Mouse (Mus musculus) intestine, postnatal 0 days (tissue): Measurements from ENCODE around the gene Olfr742. TPM values are rescaled to one million over a fixed set of nuclear protein-coding genes. Genes with fewer than 3 reads are reported as not detected.

Experiments used
- ATAC-seq: fragments of 200-750 bp; cut with Nextera tagmentation; 2 replicates; pipeline ENCODE4 v1.8.0; 2017; ENCODE audit warnings: mild to moderate bottlenecking, moderate TSS enrichment, moderate library complexity
- H3K27ac ChIP-seq: fragments of 300-500 bp; sonication (generic); 2 replicates; pipeline ENCODE4 v1.5.1; 2014; ENCODE audit warnings: mild to moderate bottlenecking, low read depth, low read length, moderate library complexity
- H3K27me3 ChIP-seq: fragments of 300-500 bp; sonication (generic); replicated peaks from 2 replicates; pipeline ENCODE4 v1.6.1; 2014; ENCODE audit warnings: low read length, mixed read lengths; ENCODE audit not compliant: control insufficient read depth, insufficient read depth
- H3K36me3 ChIP-seq: fragments of 300-500 bp; sonication (generic); 2 replicates; pipeline ENCODE4 v1.6.1; 2014; ENCODE audit warnings: mild to moderate bottlenecking, moderate library complexity; ENCODE audit not compliant: control insufficient read depth, insufficient read depth
- H3K4me1 ChIP-seq: fragments of 300-500 bp; sonication (generic); replicated peaks from 2 replicates; pipeline ENCODE4 v1.6.1; 2014; ENCODE audit warnings: antibody characterized with exemption, low read length, mixed read lengths; ENCODE audit not compliant: control insufficient read depth, insufficient read depth
- H3K4me2 ChIP-seq: fragments of 300-500 bp; sonication (generic); replicated peaks from 2 replicates; pipeline ENCODE4 v1.6.1; 2014; ENCODE audit warnings: low read depth, mild to moderate bottlenecking, moderate library complexity
- H3K4me3 ChIP-seq: fragments of 300-500 bp; sonication (generic); 2 replicates; pipeline ENCODE4 v1.5.1; 2014; ENCODE audit warnings: low read depth, low read length
- H3K9ac ChIP-seq: fragments of 300-500 bp; sonication (generic); 2 replicates; pipeline ENCODE4 v1.6.1; 2014; ENCODE audit warnings: mild to moderate bottlenecking, low read depth, low read length
- H3K9me3 ChIP-seq: fragments of 300-500 bp; sonication (generic); 2 replicates; pipeline ENCODE4 v1.6.1; 2016; ENCODE audit warnings: mixed run types; ENCODE audit not compliant: control insufficient read depth
- CTCF ChIP-seq: sonication (generic); IDR thresholded peaks from 2 replicates; pipeline ENCODE4 v1.5.1; 2016; ENCODE audit warnings: low read depth, mild to moderate bottlenecking, control low read depth, antibody characterized with exemption, moderate library complexity
- WGBS: fragments of 180-500 bp; shearing (Covaris S2); extraction: QIAGEN DNeasy Blood & Tissue Kit; methylation state at CpG from one replicate; pipeline ENCODE4 v1.1.7; 2014; 5-methylcytosine and 5-hydroxymethylcytosine counted together
- polyA plus RNA-seq: library from polyadenylated mRNA; unstranded; fragments of >200 nt; fragmentation: Nextera tagmentation; extraction: Ambion mirVana; gene quantifications from 2 replicates; pipeline ENCODE4 v1.2.1, GENCODE M21; 2015

Olfr742 gene
- not detected in 2 replicates for polyA plus RNA-seq

DNA sequence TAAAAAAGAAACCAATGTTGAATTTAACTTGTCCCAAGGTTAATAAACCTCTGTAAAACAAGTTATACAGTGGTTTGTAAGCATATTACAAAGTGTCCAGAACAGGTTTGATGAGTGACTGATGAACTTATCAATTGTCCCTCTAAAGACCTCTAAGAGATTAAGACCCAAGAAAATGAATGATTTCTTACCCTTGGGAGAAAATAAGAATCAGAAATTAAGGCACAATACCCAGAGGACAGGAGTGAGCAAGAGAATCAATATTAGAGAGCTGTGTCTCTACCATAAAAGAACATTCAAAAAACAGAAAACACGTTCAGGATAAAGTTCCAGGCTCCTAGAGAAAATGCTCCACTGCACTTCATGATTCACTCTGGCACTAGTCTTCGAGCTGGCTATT is at the start of gene Olfr742:
TSS of gene Olfr742 (plus strand) at position 301 of the 400 bp plus-strand sequence.
- H3K4me2 ChIP-seq: no peak within 1 kb of the TSS
- no peak for ATAC-seq
- no peaks in the 10 kb centered on the region for H3K27me3 ChIP-seq
- no peak within 1 kb of the TSS for H3K4me3 ChIP-seq
- H3K4me1 ChIP-seq: no peaks in the 10 kb centered on the region
- no peaks in the 10 kb centered on the region for H3K36me3 ChIP-seq
- no peaks in the 10 kb centered on the region for H3K9me3 ChIP-seq
- TF ChIP-seq CTCF: no peak
- no peak within 1 kb of the TSS for H3K9ac ChIP-seq
- no peak within 1 kb of the TSS for H3K27ac ChIP-seq
- 45% methylated on average over 2 of the region's 2 CpGs for WGBS

DNA sequence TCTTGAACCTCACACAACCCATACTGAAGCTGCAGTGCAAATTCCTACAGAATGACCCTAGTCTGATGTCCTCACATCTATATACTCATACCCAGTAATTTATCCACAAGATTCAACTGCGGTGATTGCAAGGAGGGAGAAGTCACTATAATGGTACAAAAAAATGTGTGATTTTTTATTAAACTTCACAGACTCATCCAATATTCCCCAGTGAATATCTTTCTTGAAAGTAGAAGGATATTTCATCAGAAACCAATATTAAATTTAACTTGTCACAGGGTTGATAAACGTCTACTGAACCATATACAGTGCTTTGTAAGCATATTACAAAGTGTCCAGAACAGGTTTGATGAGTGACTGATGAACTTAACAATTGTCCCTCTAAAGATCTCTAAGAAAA is 31.0 kb upstream of the Olfr742 start, which contains the start of gene Olfr741:
TSS of gene Olfr741 (plus strand) at position 301 of the 400 bp plus-strand sequence.
- WGBS: 69% methylated on average over 2 of the region's 2 CpGs
- Histone ChIP-seq H3K4me3 (no peak within 1 kb of the TSS), H3K27ac (no peak within 1 kb of the TSS), H3K27me3 (no peaks in the 10 kb centered on the region), H3K4me1 (no peaks in the 10 kb centered on the region), H3K36me3 (no peaks in the 10 kb centered on the region), H3K9ac (no peak within 1 kb of the TSS), H3K9me3 (no peaks in the 10 kb centered on the region), H3K4me2 (no peak within 1 kb of the TSS)
- no peak for ATAC-seq
- TF ChIP-seq CTCF: no peak

DNA sequence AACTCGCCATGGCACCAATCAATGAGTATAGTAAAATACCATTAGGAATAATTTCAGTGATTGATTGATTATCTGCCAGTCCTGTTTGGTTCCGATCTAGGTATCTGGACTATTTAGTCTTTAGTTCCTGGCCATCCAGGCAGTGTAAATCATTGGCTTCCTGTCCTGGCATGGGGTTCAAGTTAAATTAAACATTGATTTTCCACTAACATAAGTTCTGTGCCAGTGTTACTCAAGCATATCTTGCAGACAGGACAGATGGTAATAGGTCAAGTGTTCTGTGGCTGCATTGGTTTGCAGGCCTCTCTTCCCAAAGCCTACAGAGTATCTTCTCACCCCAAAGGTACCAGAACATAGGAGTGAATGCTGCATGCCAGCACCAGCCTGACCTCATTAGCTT is 25.0 kb upstream of the Olfr742 start:
- no peaks in the 10 kb centered on the region for H3K36me3 ChIP-seq
- TF ChIP-seq CTCF: no peak
- no peak overlapping the region for H3K27ac ChIP-seq
- no peak overlapping the region for H3K9ac ChIP-seq
- no peaks in the 10 kb centered on the region for H3K27me3 ChIP-seq
- H3K9me3 ChIP-seq: no peaks in the 10 kb centered on the region
- H3K4me1 ChIP-seq: no peaks in the 10 kb centered on the region
- H3K4me2 ChIP-seq: no peak overlapping the region
- no peak for ATAC-seq
- H3K4me3 ChIP-seq: no peak overlapping the region
- 73% methylated on average over 2 of the region's 2 CpGs for WGBS

DNA sequence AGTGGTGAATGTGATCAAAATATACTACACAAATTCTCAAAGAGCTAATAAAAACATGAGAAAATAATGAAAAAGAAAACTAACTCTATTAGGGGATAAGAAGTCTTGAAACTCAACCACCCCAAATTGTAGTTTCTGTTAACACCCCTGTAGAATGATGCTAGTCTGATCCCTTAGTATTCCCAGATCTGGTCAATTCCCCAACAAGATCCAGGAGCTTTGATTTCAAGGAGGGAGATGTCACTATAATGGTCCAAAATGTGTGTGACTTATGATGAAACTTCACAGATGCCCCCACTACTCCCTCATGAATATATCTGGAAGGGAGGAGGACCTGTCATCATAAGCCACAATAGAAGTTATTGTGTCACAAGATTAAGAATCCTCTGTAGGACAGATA is 18.1 kb downstream of the Olfr742 start, which contains the start of gene Olfr743:
TSS of gene Olfr743 (plus strand) at position 301 of the 400 bp plus-strand sequence.
- ATAC-seq: no peak
- no peaks in the 10 kb centered on the region for H3K27me3 ChIP-seq
- no peak within 1 kb of the TSS for H3K9ac ChIP-seq
- H3K27ac ChIP-seq: no peak within 1 kb of the TSS
- TF ChIP-seq CTCF: no peak
- no peaks in the 10 kb centered on the region for H3K36me3 ChIP-seq
- H3K4me2 ChIP-seq: no peak within 1 kb of the TSS
- H3K9me3 ChIP-seq: no peaks in the 10 kb centered on the region
- no peaks in the 10 kb centered on the region for H3K4me1 ChIP-seq
- H3K4me3 ChIP-seq: no peak within 1 kb of the TSS

DNA sequence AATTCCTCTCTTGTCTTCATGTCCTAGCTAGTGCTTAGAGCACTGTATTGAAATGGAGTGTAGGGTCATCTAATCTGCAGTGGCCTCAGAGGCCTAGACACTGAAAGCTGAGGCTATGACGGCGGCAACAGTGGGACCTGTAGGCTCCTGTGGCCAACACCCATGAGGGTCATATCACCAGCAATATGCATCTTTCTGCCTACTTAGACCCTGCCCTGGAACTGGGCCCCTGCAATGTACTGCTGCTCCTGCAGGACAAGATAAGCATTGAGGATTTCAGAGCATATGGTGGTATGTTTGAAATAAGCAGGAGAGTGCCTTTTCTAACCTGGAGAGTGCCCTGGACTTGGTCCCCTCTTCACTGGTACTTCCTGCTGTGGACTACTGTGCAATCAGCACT is 49.3 kb downstream of the Olfr742 start:
- no peak for TF ChIP-seq CTCF
- H3K4me1 ChIP-seq: no peaks in the 10 kb centered on the region
- H3K4me3 ChIP-seq: no peak overlapping the region
- H3K9me3 ChIP-seq: no peaks in the 10 kb centered on the region
- H3K36me3 ChIP-seq: no peaks in the 10 kb centered on the region
- no peak overlapping the region for H3K9ac ChIP-seq
- ATAC-seq: no peak
- H3K27ac ChIP-seq: no peak overlapping the region
- H3K4me2 ChIP-seq: no peak overlapping the region
- H3K27me3 ChIP-seq: no peaks in the 10 kb centered on the region
- WGBS: 97% methylated on average over 2 of the region's 2 CpGs

Other genes starting within 250 kb of the Olfr742 start
- not detected in 2 replicates for gene Olfr732, start 219.4 kb upstream of the Olfr742 start, polyA plus RNA-seq
- not detected in 2 replicates for gene Olfr733, start 202.1 kb upstream of the Olfr742 start, polyA plus RNA-seq
- not detected in 2 replicates for gene Olfr734, start 176.8 kb upstream of the Olfr742 start, polyA plus RNA-seq
- not detected in 2 replicates for gene Olfr735, start 154.7 kb upstream of the Olfr742 start, polyA plus RNA-seq
- 0.07 and 0.08 TPM in 2 replicates for gene Tlr11, start 145.7 kb upstream of the Olfr742 start, polyA plus RNA-seq
- gene Olfr736, start 122.4 kb upstream of the Olfr742 start, polyA plus RNA-seq: not detected in 2 replicates
- not detected in 2 replicates for gene Olfr738, start 96.0 kb upstream of the Olfr742 start, polyA plus RNA-seq
- gene Olfr739, start 85.0 kb upstream of the Olfr742 start, polyA plus RNA-seq: not detected in 2 replicates
- not detected in 2 replicates for gene Olfr740, start 58.1 kb upstream of the Olfr742 start, polyA plus RNA-seq
- gene Olfr741, start 30.9 kb upstream of the Olfr742 start, polyA plus RNA-seq: not detected in 2 replicates
- not detected in 2 replicates for gene Olfr743, start 18.2 kb downstream of the Olfr742 start, polyA plus RNA-seq
- gene Olfr744, start 111.3 kb downstream of the Olfr742 start, polyA plus RNA-seq: not detected in 2 replicates
- not detected in 2 replicates for gene Olfr745, start 135.8 kb downstream of the Olfr742 start, polyA plus RNA-seq
- not detected in 2 replicates for gene Olfr746, start 143.5 kb downstream of the Olfr742 start, polyA plus RNA-seq
- gene Olfr747, start 189.6 kb downstream of the Olfr742 start, polyA plus RNA-seq: not detected in 2 replicates
- not detected in 2 replicates for gene Olfr748, start 203.8 kb downstream of the Olfr742 start, polyA plus RNA-seq
- gene Olfr749, start 241.5 kb downstream of the Olfr742 start, polyA plus RNA-seq: not detected in 2 replicates